Mouse (Mus musculus) erythroblast, embryonic 14.5 days (primary cell): ENCODE results near the gene Ppil6.

Experiments used
- GATA1 ChIP-seq: IDR thresholded peaks from 2 replicates; pipeline ENCODE4 v1.6.1; 2012; ENCODE audit warnings: low read length, inconsistent platforms, mixed read lengths
- TAL1 ChIP-seq: IDR thresholded peaks from 3 replicates; pipeline ENCODE4 v1.6.1; 2012; ENCODE audit warnings: low read length, inconsistent platforms, mixed read lengths

DNA sequence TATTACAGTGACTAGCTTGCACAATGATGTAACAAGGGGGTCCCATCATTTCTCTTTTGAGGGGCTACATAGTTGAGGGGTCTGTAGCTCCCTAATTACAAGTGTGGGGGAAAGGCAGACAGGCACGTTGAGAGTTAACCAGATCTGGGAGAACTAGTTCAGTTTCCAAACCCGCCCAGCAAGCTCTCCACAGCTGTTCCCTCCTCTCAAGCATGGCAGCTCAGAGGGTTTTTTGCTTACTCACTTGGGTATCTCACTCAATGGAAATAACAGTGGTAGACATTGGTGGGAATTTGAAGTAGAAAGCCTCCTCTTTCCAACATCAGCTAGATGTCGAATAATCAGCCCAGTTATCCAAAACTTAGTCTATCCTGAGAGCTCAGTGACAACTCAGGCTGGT is 64.8 kb downstream of the Ppil6 start:
- no peak for TF ChIP-seq TAL1
- no peak for TF ChIP-seq GATA1
